Mouse (Mus musculus): ENCODE results near the gene Tubb3.
"Not testable (repeated sequence)": the region's sequence is repeated elsewhere in the genome, so short reads cannot be mapped to it uniquely, and the experiment has no call there.

The Tubb3 gene

GRCm38 (mm10) chr8:123411781-123412327, 630 bp downstream of the Tubb3 start:
- DNase-seq (ENCODE audit: extremely low spot score, low read depth, low spot score), result no peak

GRCm38 (mm10) chr8:123412560-123413170, 1.4 kb downstream of the Tubb3 start:
- no peak for DNase-seq (ENCODE audit: extremely low spot score, low read depth, low spot score)

GRCm38 (mm10) chr8:123414255-123414654, 3.0 kb downstream of the Tubb3 start:
- DNase-seq (ENCODE audit: extremely low spot score, low read depth, low spot score), result no peak

- not testable (repeated sequence) for DNase-seq (ENCODE audit: extremely low spot score, low read depth, low spot score)
These were observed 3.9 kb downstream of the Tubb3 start for GRCm38 (mm10) chr8:123414997-123415696.

GRCm38 (mm10) chr8:123415967-123416943, 5.0 kb downstream of the Tubb3 start:
- DNase-seq (ENCODE audit: extremely low spot score, low read depth, low spot score), result no peak

- no peak for DNase-seq (ENCODE audit: extremely low spot score, low read depth, low spot score)
These were observed 5.8 kb downstream of the Tubb3 start for GRCm38 (mm10) chr8:123416944-123417555.

GRCm38 (mm10) chr8:123419711-123420110, 8.5 kb downstream of the Tubb3 start:
- no peak for DNase-seq (ENCODE audit: extremely low spot score, low read depth, low spot score)

GRCm38 (mm10) chr8:123420525-123421281, 9.5 kb downstream of the Tubb3 start:
- DNase-seq (ENCODE audit: extremely low spot score, low read depth, low spot score), result no peak

GRCm38 (mm10) chr8:123421325-123421724, 10.1 kb downstream of the Tubb3 start:
- no peak for DNase-seq (ENCODE audit: extremely low spot score, low read depth, low spot score)

GRCm38 (mm10) chr8:123422056-123422780, 11.0 kb downstream of the Tubb3 start:
- DNase-seq (ENCODE audit: extremely low spot score, low read depth, low spot score), result no peak

- DNase-seq (ENCODE audit: extremely low spot score, low read depth, low spot score), result no peak
These were observed 11.5 kb downstream of the Tubb3 start for GRCm38 (mm10) chr8:123422781-123423159.

GRCm38 (mm10) chr8:123423441-123423840, 12.2 kb downstream of the Tubb3 start, which contains the start of gene Def8:
Gene Def8 (plus strand): TSS chr8:123423527.
- no peak for DNase-seq (ENCODE audit: extremely low spot score, low read depth, low spot score)

- DNase-seq (ENCODE audit: extremely low spot score, low read depth, low spot score), result no peak
These were observed 15.6 kb downstream of the Tubb3 start for GRCm38 (mm10) chr8:123426511-123427509.

- DNase-seq (ENCODE audit: extremely low spot score, low read depth, low spot score), result no peak
These were observed 16.5 kb downstream of the Tubb3 start for GRCm38 (mm10) chr8:123427639-123428275.

GRCm38 (mm10) chr8:123428343-123428893, 17.2 kb downstream of the Tubb3 start:
- no peak for DNase-seq (ENCODE audit: extremely low spot score, low read depth, low spot score)

- no peak for DNase-seq (ENCODE audit: extremely low spot score, low read depth, low spot score)
These were observed 17.9 kb downstream of the Tubb3 start for GRCm38 (mm10) chr8:123428939-123429721.

GRCm38 (mm10) chr8:123429722-123430013, 18.4 kb downstream of the Tubb3 start:
- not testable (repeated sequence) for DNase-seq (ENCODE audit: extremely low spot score, low read depth, low spot score)
